Mouse (Mus musculus) T-helper 17 cell (primary cell): ENCODE measurements at regions not wholly inside any gene's neighbourhood (a gene's known extent, or its start where the extent isn't known, plus 50 kb on each side); places are given as distances from the start of the nearest gene placed in this dataset.

Experiments used
- in situ Hi-C, 2 experiments: fragments of 300-600 bp; cut with MboI, MseI; formaldehyde crosslinking; loops; 1 replicate in 1 of 2; 2 replicates in 1 of 2; pipeline ENCODE4 v1.15.1; 2025; ENCODE audit warnings: high pct_unique_total_duplicates in 2 of 2

DNA sequence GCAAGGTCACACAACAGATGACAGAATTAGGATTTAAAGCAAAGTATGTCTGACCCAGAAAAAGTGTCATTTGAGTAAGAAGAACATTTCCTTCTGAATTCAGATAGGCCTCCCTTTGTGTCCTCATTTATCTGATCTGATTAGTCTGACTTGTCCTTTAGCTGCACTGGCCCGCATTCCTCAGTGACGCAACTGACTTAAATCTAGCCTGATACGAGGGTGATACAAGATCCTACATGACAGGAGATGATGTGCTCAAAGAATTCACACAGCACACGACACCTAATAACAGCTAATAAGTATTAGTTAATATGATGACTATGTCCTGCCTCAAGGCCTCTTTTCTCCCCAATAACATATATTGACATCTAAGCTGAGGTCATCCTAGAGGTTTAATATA, 192.8 kb downstream of the Nuf2 start:
- in situ Hi-C loops: no loop called here

- in situ Hi-C loops: no loop called here
Measured at GRCm38 (mm10) chr1:169332165-169332564, 199.1 kb downstream of the Nuf2 start.

- in situ Hi-C loops: no loop called here
Measured at GRCm38 (mm10) chr1:169313241-169313640, 218.0 kb downstream of the Nuf2 start.

DNA sequence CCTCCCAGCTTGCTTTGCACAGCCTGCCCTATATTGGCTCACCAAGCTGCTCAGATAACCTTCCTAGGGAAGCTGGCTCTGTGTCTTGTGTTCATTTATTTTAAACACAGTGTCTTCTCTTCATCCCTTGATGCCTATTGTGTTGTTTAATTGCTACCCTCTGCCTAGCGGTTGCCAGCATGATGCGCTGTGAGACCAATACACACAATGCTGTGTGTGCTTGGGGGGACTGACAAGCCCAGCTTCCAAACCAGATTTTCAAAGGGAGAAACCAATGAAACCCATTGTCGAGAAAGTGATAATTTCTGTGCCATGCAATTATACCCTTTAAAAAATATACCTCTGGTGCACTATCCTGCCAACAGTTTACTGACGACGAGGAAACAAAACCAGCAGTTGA, 247.8 kb downstream of the Nuf2 start:
- in situ Hi-C loops: no loop called here

- in situ Hi-C loops: no loop called here
Measured at GRCm38 (mm10) chr1:169270750-169271149, 260.5 kb downstream of the Nuf2 start.

DNA sequence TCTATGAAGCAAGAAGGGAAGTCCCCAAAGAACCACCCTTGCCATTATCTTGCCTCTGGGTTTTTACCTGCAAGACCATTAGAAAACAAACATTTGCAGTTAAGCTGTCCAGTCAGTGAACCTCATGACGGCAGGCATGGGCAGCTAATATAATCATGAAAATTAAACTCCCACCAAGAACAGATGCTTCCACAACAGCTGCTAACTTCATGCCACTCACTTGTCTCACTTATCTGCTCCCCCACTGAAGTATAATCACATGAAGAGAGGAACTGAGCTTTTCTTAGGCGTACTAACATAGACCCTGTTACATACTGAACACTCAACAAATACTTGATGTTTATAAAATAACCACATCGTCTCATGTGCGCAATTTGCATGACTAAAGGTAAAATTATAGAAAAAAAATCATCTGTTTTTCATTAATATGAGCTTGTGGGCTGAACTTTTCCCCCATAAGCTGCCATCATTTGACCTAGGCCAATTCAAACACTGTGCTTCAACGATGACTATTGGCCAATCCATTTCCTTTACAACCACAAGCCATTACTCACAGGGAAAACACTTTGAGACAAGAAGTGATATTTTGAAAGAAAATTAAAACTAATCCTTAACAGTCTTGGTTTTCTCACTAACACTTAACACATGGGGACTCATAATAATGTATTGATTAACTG, 267.1 kb downstream of the Nuf2 start:
- in situ Hi-C loops: no loop called here

DNA sequence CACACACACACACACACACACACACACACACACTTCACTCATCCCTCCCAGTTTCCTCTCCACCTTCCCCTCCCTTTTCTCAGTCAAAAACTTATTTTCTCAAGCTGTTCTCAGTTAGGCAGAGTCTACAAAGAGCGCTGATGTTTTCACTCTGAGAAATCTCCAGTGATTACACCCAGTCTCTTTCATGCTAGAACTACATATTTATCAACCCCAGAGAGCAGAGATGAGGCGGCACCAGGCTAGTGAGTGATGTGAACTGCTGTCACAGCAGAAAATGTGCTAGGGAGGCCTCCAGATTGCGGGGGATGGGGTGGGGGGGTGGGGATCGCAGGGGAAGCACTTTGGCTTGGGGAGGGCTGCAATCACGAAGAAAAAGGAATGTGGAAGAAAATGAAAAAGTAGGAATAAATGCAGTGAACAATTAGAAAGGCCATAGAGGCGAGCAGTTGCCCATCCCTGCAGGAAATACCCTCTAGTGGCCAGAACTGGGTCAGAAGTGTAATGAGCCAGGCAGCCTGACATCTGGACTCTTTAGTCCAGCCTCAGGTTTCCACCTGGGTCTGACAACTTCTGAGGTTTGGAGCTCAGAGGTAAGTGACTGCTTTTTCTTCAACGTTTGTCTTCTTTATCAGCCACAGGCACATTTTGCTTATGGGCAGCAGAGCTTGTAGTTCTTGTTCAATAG, 276.9 kb downstream of the Nuf2 start:
- in situ Hi-C loops: no loop called here

GRCm38 (mm10) chr1:169252189-169252588, 279.1 kb downstream of the Nuf2 start:
- in situ Hi-C loops: no loop called here

DNA sequence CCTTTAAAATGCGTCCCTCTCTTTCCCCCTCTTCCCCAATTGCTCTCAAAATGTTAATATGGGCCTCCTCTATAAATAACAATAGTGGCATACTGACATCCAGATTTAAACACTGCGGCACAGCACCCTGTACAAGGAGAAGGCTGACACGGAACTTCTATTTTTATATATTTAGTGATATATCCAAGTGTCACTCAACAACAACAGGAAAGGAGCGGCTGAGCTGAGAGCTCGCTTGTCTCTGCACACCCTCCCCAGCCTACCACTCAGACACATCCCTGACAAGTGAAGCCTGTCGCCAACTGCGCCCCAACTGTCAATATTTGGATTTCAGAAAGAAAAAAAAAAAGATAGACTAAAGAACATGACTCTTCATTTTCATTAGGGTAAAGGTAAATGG, 282.2 kb downstream of the Nuf2 start:
- in situ Hi-C loops: no loop called here

GRCm38 (mm10) chr1:169240377-169240776, 290.9 kb downstream of the Nuf2 start:
- in situ Hi-C loops: no loop called here

GRCm38 (mm10) chr1:169238671-169239090, 292.6 kb downstream of the Nuf2 start:
- in situ Hi-C loops: no loop called here

DNA sequence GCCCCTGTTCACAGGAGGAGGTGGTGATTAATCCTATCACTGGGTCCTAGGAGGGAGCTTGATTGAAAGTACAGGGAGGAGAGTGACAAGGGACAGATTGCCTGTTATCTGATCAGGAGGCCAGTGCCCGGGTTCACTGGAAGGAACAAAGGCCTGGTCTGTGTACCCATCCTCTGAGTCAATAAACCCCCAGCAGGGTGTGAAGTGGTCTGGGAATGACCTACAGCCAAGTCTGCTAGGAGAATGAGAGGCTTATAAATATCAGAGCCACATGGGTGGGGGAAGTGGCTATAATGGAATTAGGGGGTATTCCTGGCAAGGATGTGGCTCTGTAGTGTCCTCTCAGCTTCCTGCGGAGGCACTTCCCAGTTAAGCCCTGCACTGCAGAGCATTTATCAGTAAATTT, 296.0 kb downstream of the Nuf2 start:
- in situ Hi-C loops: no loop called here

GRCm38 (mm10) chr1:169233368-169233767, 297.9 kb downstream of the Nuf2 start:
- in situ Hi-C loops: no loop called here

GRCm38 (mm10) chr1:169230097-169230496, 301.2 kb downstream of the Nuf2 start:
- in situ Hi-C loops: no loop called here

- in situ Hi-C loops: no loop called here
Measured at GRCm38 (mm10) chr1:169224431-169224830, 306.8 kb downstream of the Nuf2 start.

- in situ Hi-C loops: no loop called here
Measured at GRCm38 (mm10) chr1:169187658-169188057, 343.6 kb downstream of the Nuf2 start.

GRCm38 (mm10) chr1:169170405-169170804, 360.9 kb downstream of the Nuf2 start:
- in situ Hi-C loops: no loop called here

DNA sequence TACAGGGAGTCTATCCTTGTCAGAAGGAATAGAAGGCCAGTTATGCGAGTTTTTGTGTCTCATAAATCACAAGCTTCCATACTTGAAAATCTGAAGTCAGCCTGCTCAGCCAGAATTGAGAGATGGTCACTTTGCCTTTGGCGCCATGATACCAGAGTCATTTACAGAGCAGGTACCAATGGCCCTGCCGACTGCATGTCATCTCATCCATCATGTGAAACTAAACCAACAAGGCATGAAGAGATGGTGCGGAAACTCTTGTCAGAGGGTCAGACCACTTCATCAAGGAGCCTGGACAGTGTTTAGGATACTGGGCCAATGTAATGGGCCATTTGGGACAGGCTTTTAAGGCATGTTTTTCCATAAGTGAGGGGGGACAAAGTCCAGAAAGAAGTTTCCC, 363.2 kb downstream of the Nuf2 start:
- in situ Hi-C loops: no loop called here

DNA sequence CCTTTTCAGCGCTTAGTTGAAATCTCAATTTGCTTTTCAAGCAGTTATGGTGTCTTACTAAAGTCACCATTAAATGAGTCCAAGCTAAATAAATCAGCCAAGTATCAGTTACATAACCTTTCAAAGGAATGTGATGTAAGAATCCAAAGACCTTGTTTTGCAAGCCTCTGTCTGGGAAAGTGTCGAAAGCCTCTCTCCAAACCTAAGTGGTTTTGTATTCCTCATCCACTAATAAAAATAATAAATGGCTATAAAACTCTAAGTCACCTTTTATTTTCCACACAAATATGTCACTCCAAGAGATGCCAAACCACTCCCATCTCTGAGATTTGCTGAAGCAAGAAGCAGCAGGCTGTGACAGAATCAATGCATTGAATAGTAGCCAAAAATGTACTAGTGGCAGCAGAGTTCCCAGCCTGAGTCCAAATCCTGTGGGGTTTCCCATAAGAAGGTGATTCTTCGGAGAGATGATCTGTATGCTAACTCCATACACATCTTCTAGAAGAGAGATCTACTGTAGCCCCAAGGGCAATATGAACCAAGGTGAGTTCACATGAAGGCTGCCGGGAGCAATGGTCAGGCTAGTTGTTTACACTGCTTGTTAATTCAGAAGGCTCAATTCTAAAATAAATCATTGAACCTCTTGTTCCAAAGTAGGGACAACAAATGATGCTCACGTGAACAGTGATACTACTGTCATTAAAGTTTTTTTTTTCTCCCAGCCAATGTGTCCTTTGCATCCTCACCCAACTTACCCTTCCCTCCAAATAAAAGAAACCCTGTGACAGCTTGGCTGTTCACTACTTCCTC, 365.0 kb downstream of the Nuf2 start:
- in situ Hi-C loops: no loop called here

GRCm38 (mm10) chr1:169160858-169161257, 370.4 kb downstream of the Nuf2 start:
- in situ Hi-C loops: no loop called here

- in situ Hi-C loops: no loop called here
Measured at GRCm38 (mm10) chr1:169160220-169160619, 371.0 kb downstream of the Nuf2 start.

GRCm38 (mm10) chr1:169159786-169160185, 371.5 kb downstream of the Nuf2 start:
- in situ Hi-C loops: no loop called here

GRCm38 (mm10) chr1:169157496-169157895, 373.8 kb downstream of the Nuf2 start:
- in situ Hi-C loops: no loop called here
